Mouse (Mus musculus) spleen, adult 18-20 months (tissue): Measurements from ENCODE around the gene Iqsec1.
A peak's percentile ranks its signal among the peaks of the same experiment; 100 is the strongest.

ENCODE experiments used
- DNase-seq, 2 experiments: peaks; one replicate each; pipeline ENCODE4 v3.0.0; 2022; ENCODE audit warnings: mixed read lengths in 2 of 2

The Iqsec1 gene

GRCm38 (mm10) chr6:90700068-90700467, 288.4 kb downstream of the Iqsec1 start:
- DNase-seq = no peak

GRCm38 (mm10) chr6:90698843-90699242, 289.6 kb downstream of the Iqsec1 start:
- no peak for DNase-seq

- no peak for DNase-seq
Observed at GRCm38 (mm10) chr6:90695754-90696153, 292.7 kb downstream of the Iqsec1 start.

GRCm38 (mm10) chr6:90692404-90692803, 296.1 kb downstream of the Iqsec1 start:
- DNase-seq = no peak

GRCm38 (mm10) chr6:90691935-90692334, 296.6 kb downstream of the Iqsec1 start:
- no peak for DNase-seq

- no peak for DNase-seq
Observed at GRCm38 (mm10) chr6:90689500-90689899, 299.0 kb downstream of the Iqsec1 start.

GRCm38 (mm10) chr6:90688742-90689141, 299.7 kb downstream of the Iqsec1 start:
- no peak for DNase-seq

- no peak for DNase-seq
Observed at GRCm38 (mm10) chr6:90688003-90688402, 300.5 kb downstream of the Iqsec1 start.

GRCm38 (mm10) chr6:90686812-90687211, 301.7 kb downstream of the Iqsec1 start:
- DNase-seq = no peak

- DNase-seq = no peak
Observed at GRCm38 (mm10) chr6:90683831-90684532, 304.5 kb downstream of the Iqsec1 start.

GRCm38 (mm10) chr6:90680401-90680800, 308.1 kb downstream of the Iqsec1 start:
- no peak for DNase-seq

GRCm38 (mm10) chr6:90678759-90679158, 309.7 kb downstream of the Iqsec1 start:
- no peak for DNase-seq

GRCm38 (mm10) chr6:90668693-90669092, 319.8 kb downstream of the Iqsec1 start:
- no peak for DNase-seq

- DNase-seq = no peak
Observed at GRCm38 (mm10) chr6:90663736-90664135, 324.7 kb downstream of the Iqsec1 start.

GRCm38 (mm10) chr6:90662148-90662547, 326.3 kb downstream of the Iqsec1 start:
- no peak for DNase-seq

- DNase-seq = peak; percentile 28 to 29
Observed at GRCm38 (mm10) chr6:90661029-90661399, 327.5 kb downstream of the Iqsec1 start.

GRCm38 (mm10) chr6:90660398-90661028, 328.0 kb downstream of the Iqsec1 start:
- DNase-seq = no peak

- no peak for DNase-seq
Observed at GRCm38 (mm10) chr6:90659913-90660312, 328.6 kb downstream of the Iqsec1 start.

GRCm38 (mm10) chr6:90656344-90656850, 332.1 kb downstream of the Iqsec1 start:
- peak in 1 of 2 experiments; percentile 28 for DNase-seq

- DNase-seq = peak in 1 of 2 experiments; percentile 52
Observed at GRCm38 (mm10) chr6:90653736-90654135, 334.7 kb downstream of the Iqsec1 start.

GRCm38 (mm10) chr6:90650634-90651033, 337.9 kb downstream of the Iqsec1 start:
- DNase-seq = no peak

- no peak for DNase-seq
Observed at GRCm38 (mm10) chr6:90649279-90649678, 339.2 kb downstream of the Iqsec1 start.

GRCm38 (mm10) chr6:90648391-90648790, 340.1 kb downstream of the Iqsec1 start:
- DNase-seq = no peak

- no peak for DNase-seq
Observed at GRCm38 (mm10) chr6:90644965-90645364, 343.5 kb downstream of the Iqsec1 start.
